Mouse (Mus musculus) kidney, adult 18-20 months (tissue): Measurements from ENCODE around the gene Abca8a.
"Not testable (repeated sequence)": the region's sequence is repeated elsewhere in the genome, so short reads cannot be mapped to it uniquely, and the experiment has no call there.

Experiments used
- DNase-seq: peaks from one replicate; pipeline ENCODE4 v3.0.0; 2021

Gene Abca8a

DNA sequence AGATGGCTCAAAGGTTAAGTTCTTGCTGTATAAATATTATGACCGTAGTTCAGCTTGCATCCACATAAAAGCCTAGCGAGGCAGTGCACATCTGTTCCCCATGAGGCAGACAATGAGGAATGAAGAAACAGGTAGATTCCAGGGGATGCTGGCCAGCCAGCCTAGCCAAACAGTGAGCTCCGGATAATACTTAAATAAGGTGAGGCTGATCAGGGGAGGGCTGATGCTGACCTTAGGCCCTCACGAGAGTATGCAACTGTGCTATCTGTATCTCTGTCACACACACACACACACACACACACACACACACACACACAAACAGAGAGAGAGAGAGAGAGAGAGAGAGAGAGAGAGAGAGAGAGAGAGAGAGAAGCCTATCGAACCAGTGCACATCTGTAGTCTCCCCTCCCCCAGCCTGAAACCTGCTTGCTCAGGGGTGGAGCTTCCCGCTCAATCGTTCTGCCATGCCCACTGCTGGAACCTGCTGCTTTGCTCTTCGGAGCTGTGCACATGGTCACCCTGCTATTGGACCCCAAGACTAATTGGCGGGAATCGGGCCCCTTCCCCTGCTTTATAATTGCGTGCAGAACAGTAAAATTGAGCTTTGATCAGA lies 108.2 kb downstream of the Abca8a start:
- DNase-seq, result not testable (repeated sequence)

DNA sequence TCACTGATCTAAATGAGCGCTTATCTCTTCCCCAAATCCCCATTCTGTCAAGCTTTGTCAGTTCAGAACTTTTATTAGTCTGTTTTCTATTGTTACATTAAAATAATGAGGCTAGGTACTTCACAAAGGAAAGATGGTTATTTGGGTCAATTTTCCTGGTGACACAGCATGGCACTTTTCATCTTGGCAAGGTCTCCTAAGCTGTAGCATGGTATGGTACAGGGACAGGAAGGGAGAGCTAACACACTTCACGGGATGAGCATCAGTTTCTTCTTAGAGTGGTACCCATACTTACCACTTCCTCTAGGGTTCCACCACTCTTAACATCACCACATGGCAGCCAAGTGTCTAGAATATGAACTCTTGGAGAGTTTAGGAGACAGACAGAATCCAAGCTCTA lies 113.9 kb downstream of the Abca8a start:
- DNase-seq, result no peak
